Mouse (Mus musculus) erythroblast, embryonic 14.5 days (primary cell): ENCODE measurements around the gene Homer1.

ENCODE experiments used
- GATA1 ChIP-seq: IDR thresholded peaks from 2 replicates; pipeline ENCODE4 v1.6.1; 2012; ENCODE audit warnings: low read length, inconsistent platforms, mixed read lengths
- TAL1 ChIP-seq: IDR thresholded peaks from 3 replicates; pipeline ENCODE4 v1.6.1; 2012; ENCODE audit warnings: low read length, inconsistent platforms, mixed read lengths

- TF ChIP-seq GATA1 (no peak), TAL1 (no peak)
Observed at GRCm38 (mm10) chr13:93306545-93306944, 7.1 kb downstream of the Homer1 start.
